Mouse (Mus musculus) kidney, embryonic 16.5 days (tissue): ENCODE measurements around the gene Gga1. TPM values are rescaled to one million over a fixed set of nuclear protein-coding genes. Genes with fewer than 3 reads are reported as not detected.

ENCODE experiments used
- ATAC-seq: fragments of 200-750 bp; cut with Nextera tagmentation; 2 replicates; pipeline ENCODE4 v1.8.0; 2017; ENCODE audit warnings: moderate TSS enrichment; ENCODE audit not compliant: low FRiP score, low TSS enrichment
- H3K27ac ChIP-seq: fragments of 300-500 bp; sonication (generic); 2 replicates; pipeline ENCODE4 v1.5.1; 2014; ENCODE audit warnings: low read length
- H3K27me3 ChIP-seq: fragments of 300-500 bp; sonication (generic); 2 replicates; pipeline ENCODE4 v1.6.1; 2014; ENCODE audit warnings: low read length, control low read depth, mixed read lengths; ENCODE audit not compliant: insufficient read depth
- H3K36me3 ChIP-seq: fragments of 300-500 bp; sonication (generic); 2 replicates; pipeline ENCODE4 v1.6.1; 2014; ENCODE audit warnings: low read length, control low read depth, mixed read lengths; ENCODE audit not compliant: insufficient read depth
- H3K4me1 ChIP-seq: fragments of 300-500 bp; sonication (generic); 2 replicates; pipeline ENCODE4 v1.6.1; 2014; ENCODE audit warnings: low read length, control low read depth, mixed read lengths; ENCODE audit not compliant: insufficient read depth
- H3K4me2 ChIP-seq: fragments of 300-500 bp; sonication (generic); replicated peaks from 2 replicates; pipeline ENCODE4 v1.6.1; 2014; ENCODE audit warnings: low read depth, low read length
- H3K4me3 ChIP-seq: fragments of 300-500 bp; sonication (generic); 2 replicates; pipeline ENCODE4 v1.5.1; 2014; ENCODE audit warnings: mild to moderate bottlenecking, low read length
- H3K9ac ChIP-seq: fragments of 300-500 bp; sonication (generic); replicated peaks from 2 replicates; pipeline ENCODE4 v1.6.1; 2014; ENCODE audit warnings: low read length
- H3K9me3 ChIP-seq: fragments of 300-500 bp; sonication (generic); 2 replicates; pipeline ENCODE4 v1.6.1; 2016; ENCODE audit warnings: low read length, control low read depth
- WGBS: fragments of 180-500 bp; shearing (Covaris S2); extraction: QIAGEN DNeasy Blood & Tissue Kit; methylation state at CpG from one replicate; pipeline ENCODE4 v1.1.7; 2014; 5-methylcytosine and 5-hydroxymethylcytosine counted together
- microRNA-seq: library from miRNA; unstranded; fragments of <30 nt; microRNA quantifications from one replicate; pipeline ENCODE4, GENCODE M21; 2016
- polyA plus RNA-seq: library from polyadenylated mRNA; unstranded; fragments of >200 nt; fragmentation: Nextera tagmentation; extraction: Ambion mirVana; gene quantifications from 2 replicates; pipeline ENCODE4 v1.2.1, GENCODE M21; 2015

Gene Gga1
- polyA plus RNA-seq, 1 experiment from 2014 or later, result 54.7 TPM

- H3K4me1 ChIP-seq, result peaks cover 11% of the 10 kb centered on the region
- H3K9me3 ChIP-seq, result no peaks in the 10 kb centered on the region
- 92% methylated on average over 13 of the region's 13 CpGs for WGBS
- no peak overlapping the region for H3K27ac ChIP-seq
- no peak overlapping the region for H3K9ac ChIP-seq
- no peak overlapping the region for H3K4me2 ChIP-seq
- peaks cover 44% of the 10 kb centered on the region for H3K36me3 ChIP-seq
- no peaks in the 10 kb centered on the region for H3K27me3 ChIP-seq
- H3K4me3 ChIP-seq, result no peak overlapping the region
- ATAC-seq, result no peak
These were observed 63.3 kb downstream of the Gga1 start for GRCm38 (mm10) chr15:78940325-78940724.

GRCm38 (mm10) chr15:78942663-78943062, 65.7 kb downstream of the Gga1 start:
- peak; percentile 68 for ATAC-seq
- H3K4me3 ChIP-seq, result peak overlapping the region; percentile 36
- no peak overlapping the region for H3K27ac ChIP-seq
- H3K9ac ChIP-seq, result peak overlapping the region; percentile 32; the same call in 1 of the 2 replicates
- H3K27me3 ChIP-seq, result no peaks in the 10 kb centered on the region; the same call in 1 of the 2 replicates
- H3K4me2 ChIP-seq, result peak overlapping the region; percentile 55
- WGBS, result 2% methylated on average over 9 of the region's 9 CpGs
- H3K4me1 ChIP-seq, result peaks cover 7% of the 10 kb centered on the region
- no peaks in the 10 kb centered on the region for H3K9me3 ChIP-seq
- peaks cover 34% of the 10 kb centered on the region for H3K36me3 ChIP-seq

Small RNA genes within 50 kb of the gene (microRNA-seq; reads per million reads assigned to microRNA genes)
- gene Mir6955, result not detected

Other genes starting within 250 kb of the Gga1 start
- 0.03 and 0.07 TPM in 2 replicates for gene Elfn2, start 158.4 kb upstream of the Gga1 start, polyA plus RNA-seq
- 28.7 and 31.7 TPM in 2 replicates for gene Mfng, start 103.7 kb upstream of the Gga1 start, polyA plus RNA-seq
- 9.9 and 10.6 TPM in 2 replicates for gene Card10, start 74.1 kb upstream of the Gga1 start, polyA plus RNA-seq
- 58.5 and 59.7 TPM in 2 replicates for gene Cdc42ep1, start 34.6 kb upstream of the Gga1 start, polyA plus RNA-seq
- 0.54 and 0.77 TPM in 2 replicates for gene Lgals2, start 21.7 kb upstream of the Gga1 start, polyA plus RNA-seq
- 0.37 and 0.70 TPM in 2 replicates for gene Gm49510, start 22.5 kb downstream of the Gga1 start, polyA plus RNA-seq
- gene Sh3bp1, start 22.6 kb downstream of the Gga1 start, polyA plus RNA-seq, result 33.1 and 41.0 TPM in 2 replicates
- 11.7 and 12.0 TPM in 2 replicates for gene Pdxp, start 36.7 kb downstream of the Gga1 start, polyA plus RNA-seq
- gene Lgals1, start 49.5 kb downstream of the Gga1 start, polyA plus RNA-seq, result 659 and 673 TPM in 2 replicates
- gene Nol12, start 57.7 kb downstream of the Gga1 start, polyA plus RNA-seq, result 55.0 and 59.9 TPM in 2 replicates
- 67.3 and 78.4 TPM in 2 replicates for gene Triobp, start 70.5 kb downstream of the Gga1 start, polyA plus RNA-seq
- gene H1f0, start 151.3 kb downstream of the Gga1 start, polyA plus RNA-seq, result 521 and 528 TPM in 2 replicates
- not detected in 2 replicates for gene Galr3, start 164.7 kb downstream of the Gga1 start, polyA plus RNA-seq
- 51.7 and 52.5 TPM in 2 replicates for gene Ankrd54, start 185.7 kb downstream of the Gga1 start, polyA plus RNA-seq
- 254 and 260 TPM in 2 replicates for gene Eif3l, start 198.0 kb downstream of the Gga1 start, polyA plus RNA-seq
- 8.5 and 8.9 TPM in 2 replicates for gene Micall1, start 231.7 kb downstream of the Gga1 start, polyA plus RNA-seq